Mouse (Mus musculus) left cerebral cortex, postnatal 4 days (tissue): ENCODE measurements around the gene 1700025C18Rik. TPM values are rescaled to one million over a fixed set of nuclear protein-coding genes. Genes with fewer than 3 reads are reported as not detected.

Source experiments
- DNase-seq: peaks from one replicate; pipeline ENCODE4 v3.0.0-alpha.2; 2022
- intact Hi-C: fragments of 180-260 bp; cut with DNase I; formaldehyde crosslinking; loops from one replicate; pipeline ENCODE4 v1.15.1; 2025
- total RNA-seq, 2 experiments: library from RNA; stranded (reverse); gene quantifications; 2 replicates each; pipeline ENCODE4 v1.2.3; 2021

Gene 1700025C18Rik
- total RNA-seq, 2 experiments from 2014 or later: not detected

DNA sequence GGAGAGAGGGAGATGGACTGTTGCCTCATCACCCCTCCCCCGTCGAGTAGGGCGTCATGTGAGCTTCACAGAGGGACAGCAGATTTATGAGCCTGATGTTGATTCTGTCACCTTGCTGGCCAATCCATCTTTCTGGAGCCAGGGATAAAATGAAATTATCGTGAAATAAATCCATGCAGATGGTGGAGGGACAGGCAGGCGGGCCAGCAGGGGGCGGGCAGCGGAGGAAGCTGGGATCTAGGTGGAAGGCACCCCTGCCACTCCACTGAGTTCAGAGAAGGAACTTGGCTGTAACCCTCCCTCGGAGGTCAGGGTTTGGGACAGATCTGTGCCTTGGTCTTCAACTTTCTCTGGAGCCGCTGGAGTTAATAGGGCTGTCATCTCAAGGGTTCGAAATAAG, 11.9 kb downstream of the 1700025C18Rik start:
- intact Hi-C loops: loop anchor here (5.0 to 10.0 kb wide), 4 partner anchors 154 to 406 kb away; partner anchors contain the start of gene Cdh22
- no peak for DNase-seq

DNA sequence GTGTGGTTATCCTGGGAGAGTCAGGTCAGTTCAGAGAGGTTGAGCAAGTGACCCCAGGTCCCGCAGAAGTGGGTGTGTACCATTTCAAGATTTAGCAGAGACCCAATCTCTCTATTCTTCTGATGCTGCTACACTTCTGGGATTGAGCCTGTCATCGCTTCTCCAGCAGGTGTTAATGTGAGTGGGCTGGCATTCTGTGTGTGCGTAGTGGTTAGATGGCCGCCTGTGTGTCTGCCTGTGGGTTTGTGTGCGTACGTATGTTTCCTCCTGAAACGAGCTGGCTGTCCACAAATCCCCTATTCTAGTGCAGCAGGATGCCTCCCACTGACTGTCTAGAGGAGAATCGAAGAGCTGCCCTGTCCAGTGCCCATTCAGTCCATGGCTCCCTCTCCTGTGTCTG, 12.5 kb downstream of the 1700025C18Rik start:
- DNase-seq: no peak
- intact Hi-C loops: loop anchor here (5.0 to 10.0 kb wide), 4 partner anchors 154 to 407 kb away; partner anchors contain the start of gene Cdh22

DNA sequence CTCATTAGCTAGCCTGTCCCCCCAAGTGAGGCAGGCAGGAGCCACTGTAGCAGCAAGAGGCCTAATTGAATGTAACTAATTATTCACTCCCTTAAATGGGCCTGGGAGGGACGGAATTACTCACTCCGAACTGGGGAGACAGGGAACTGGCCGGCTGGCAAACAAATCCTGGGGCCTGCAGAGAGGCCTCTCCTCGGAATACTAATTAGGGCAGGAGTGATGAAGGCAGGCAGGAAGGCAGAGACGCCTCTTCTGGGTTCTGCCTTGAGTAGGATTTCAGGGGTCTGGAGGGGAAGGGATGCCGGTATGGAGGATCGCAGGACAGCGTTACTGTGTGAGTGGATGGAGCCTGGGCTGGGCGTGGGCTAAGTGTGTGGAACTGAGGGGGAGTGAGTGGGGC, 13.5 kb downstream of the 1700025C18Rik start:
- intact Hi-C loops: loop anchor here (5.0 to 10.0 kb wide), 4 partner anchors 155 to 408 kb away; partner anchors contain the start of gene Cdh22
- DNase-seq: peak; percentile 46

DNA sequence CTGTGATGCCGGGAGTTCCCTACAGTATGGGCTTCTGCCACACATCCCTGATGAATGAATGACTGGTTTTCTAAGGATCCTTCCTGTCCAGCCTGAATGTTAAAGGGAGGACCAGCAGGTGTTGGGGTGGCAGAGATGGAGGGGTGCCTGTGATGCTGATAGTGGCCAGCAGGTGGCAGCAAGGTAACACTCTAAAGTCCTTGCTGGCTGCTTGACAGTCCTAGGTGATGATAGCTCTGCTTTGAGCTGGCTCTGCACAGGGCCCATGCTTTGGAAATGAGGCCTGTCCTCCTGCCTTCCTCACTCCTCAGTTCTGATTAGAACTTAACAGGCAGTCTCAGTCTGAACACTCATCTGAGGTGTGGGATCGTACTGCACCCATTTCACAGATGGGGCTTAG, 15.6 kb downstream of the 1700025C18Rik start:
- intact Hi-C loops: loop anchor here (2.0 to 10.0 kb wide), 5 partner anchors 157 to 410 kb away; partner anchors contain the start of gene Cdh22
- DNase-seq: peak; percentile 84

DNA sequence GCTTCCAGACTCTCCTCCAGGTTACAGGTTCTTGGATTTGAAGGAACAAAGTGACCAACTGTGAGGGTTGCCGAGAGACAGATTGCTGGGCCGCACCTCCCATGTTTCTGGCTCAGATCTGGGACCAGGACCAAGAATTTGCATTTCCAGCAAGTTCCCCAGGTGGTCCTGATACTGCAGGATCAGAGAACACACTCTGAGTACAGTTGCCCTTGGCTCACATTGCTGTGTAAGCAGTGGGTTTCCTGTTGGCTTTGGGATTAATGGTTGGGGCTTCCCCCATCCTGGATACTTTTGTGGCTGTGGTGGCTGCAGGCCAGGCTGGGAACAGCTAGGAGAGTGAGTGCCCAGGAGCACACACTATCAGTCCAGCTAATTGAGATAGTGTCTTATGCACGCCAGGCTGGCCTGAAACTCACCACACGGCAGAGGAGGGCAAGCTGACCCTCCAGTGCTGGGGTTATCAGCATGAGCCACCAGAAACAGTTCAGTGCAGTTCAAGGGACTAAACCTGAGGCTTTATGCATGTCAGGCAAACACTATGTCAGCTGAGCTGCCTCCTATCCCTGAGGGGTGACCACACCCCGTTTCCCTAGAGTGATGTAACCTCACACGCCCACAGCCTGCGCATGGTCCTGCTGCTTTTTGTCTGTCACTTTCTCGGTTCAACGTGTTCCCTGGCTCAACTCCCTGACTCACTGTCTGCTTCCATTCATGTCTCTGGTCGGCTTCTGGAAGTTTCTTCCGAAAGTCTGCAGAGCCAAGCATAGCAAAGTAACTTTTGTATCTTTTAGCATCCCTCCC, 16.3 kb downstream of the 1700025C18Rik start:
- peak; percentile 62 for DNase-seq
- intact Hi-C loops: loop anchor here (2.0 to 10.0 kb wide), 2 partner anchors 203 to 411 kb away; no protein-coding TSS in a partner anchor

DNA sequence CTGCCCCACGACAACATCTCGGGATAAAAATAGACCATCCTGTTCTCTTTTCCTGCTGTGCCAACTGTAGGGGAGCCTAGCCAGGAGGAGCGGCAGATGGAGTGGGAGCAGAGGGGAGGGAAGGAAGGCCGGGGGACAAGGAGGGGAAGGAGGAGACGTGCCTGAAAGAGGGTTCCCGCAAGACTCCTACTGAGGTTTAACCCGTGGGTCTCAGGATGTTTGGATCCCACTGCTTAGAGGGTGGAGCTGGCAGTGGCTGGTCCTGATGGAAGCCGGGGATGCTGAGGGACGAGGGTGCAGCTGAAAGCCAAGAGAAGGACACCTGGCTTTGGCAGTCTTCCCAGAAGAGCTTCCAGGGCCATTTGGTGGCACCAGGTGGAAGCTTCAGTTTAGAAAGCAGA, 17.2 kb downstream of the 1700025C18Rik start:
- intact Hi-C loops: loop anchor here (10.0 kb wide), 1 partner anchor 411 kb away; no protein-coding TSS in a partner anchor
- peak; percentile 72 for DNase-seq

DNA sequence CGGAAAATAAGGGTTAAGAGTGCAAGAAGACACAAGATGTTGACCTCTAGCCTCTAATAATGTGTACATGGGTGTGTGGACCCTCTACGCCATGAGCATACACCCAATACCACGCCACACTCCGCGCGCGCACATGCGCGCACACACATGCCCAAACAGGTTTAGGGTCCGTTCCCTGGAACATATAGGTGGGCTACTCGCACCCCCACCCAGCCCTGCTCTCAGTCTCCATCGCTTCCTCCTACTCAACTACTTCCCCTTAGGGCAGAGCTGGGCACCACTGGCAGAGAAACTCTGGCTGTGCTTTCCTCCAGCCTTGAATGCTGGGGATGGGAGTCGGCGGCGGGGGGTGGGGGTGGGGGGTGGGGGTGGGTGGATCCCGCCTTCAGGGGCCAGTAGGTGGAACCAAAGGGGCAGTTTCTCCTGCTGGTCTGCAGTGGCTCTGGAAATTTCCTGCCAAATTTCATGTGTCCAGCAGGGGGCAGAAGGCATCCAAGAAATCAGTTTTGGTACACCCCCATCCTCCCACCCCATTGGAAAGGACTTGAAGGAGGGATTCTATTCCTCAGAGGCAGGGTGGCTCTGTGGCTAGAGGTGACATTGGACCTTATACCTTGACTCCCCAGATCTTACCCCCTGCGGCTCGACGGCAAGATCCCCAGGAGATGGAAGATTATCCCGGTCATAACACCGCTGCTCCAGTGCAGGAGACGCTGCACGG, 20.3 kb downstream of the 1700025C18Rik start:
- intact Hi-C loops: loop anchor here (10.0 kb wide), 1 partner anchor 415 kb away; no protein-coding TSS in a partner anchor
- peak; percentile 82 for DNase-seq

DNA sequence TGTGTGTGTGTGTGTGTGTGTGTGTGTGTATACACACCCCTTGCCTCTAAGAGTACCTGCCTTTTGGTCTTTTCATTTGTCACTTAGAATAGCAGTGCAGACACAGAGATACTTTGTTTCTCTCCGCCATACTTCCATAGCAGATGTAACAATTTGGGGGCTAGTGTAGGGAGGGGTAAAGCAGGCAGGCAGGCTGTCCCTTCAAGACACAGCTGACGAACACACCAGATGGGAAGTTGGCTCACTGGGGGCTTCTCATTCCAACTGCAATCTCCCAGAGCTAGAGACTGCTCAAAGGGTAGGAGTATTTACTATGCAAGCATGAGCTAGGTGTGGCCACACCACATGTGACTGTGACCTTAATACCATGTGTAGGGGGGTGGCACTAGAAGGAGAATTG, 21.7 kb downstream of the 1700025C18Rik start:
- intact Hi-C loops: no loop called here
- no peak for DNase-seq

DNA sequence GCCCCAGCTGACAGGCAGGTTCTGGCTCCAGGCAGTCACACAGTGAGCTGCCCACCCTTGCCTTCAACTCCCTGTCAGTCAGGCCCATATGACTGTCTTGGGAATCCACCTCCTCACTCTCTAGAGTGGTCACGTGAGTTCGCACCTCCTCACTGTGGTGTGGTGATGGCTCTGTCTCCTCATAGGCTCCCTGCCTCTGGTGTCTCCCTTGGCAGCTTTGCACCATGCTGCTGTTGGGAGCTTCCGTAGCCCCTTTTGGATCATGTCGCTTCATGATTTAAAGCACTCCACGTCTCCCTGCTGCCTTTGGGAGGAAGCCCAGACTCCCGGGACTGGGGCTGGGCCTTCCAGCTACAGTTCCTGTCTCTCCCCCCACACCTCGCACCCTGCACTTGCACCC, 26.1 kb downstream of the 1700025C18Rik start:
- intact Hi-C loops: no loop called here
- no peak for DNase-seq

DNA sequence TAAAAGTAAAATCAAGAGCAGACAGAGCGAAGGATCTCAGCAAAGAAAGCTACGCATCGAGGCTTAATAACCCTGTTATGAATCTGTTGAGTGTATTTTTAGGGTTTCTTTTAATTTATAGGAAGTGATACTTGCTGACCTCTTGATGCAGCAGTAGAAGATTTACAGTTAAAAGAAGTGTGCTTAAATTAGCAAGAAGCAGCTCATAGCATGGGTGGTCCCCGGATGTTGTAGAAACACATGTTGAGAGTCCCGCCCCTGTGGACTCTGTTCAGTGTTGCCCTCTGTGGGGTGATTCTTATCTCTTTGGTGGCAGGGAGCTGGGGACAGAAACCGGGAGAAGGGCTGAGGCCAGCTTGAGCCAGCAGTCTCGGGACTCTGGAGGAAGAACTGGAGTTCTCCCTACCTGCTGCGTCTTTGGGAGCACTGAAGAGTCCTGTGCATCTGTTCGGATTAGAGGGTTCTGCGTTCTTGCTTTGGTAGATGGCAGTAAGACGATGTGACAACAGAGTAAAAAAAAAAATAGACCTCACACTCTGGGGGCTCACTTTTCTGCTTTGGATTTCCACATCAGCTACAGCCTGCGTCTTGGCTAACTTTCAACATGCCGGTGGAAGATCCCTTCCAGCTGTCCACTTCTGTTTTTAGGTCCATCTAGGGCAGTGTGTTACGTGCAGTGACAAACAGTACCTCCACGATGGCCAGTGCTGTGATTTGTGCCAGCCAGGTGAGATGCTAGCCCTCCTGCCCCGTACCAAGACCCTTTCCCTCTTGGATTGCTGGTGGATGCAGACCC, 28.7 kb downstream of the 1700025C18Rik start:
- intact Hi-C loops: no loop called here
- no peak for DNase-seq

DNA sequence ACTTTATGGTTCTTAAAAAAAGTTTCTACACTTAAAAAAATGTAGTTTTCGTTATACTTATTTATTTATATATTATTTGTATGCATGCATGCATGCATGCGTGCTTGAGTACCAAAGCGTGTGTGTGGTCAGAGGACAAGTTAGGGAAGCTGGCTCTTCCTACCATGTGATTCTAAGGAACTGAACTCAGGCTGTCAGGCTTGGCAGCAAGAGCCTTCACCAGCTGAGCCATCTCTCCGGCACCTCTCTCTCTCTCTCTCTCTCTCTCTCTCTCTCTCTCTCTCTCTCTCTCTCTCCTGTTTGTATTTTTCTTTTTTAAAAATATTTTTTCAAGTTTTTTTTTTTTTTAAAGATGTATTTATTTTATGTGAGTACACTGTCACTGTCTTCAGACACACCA, 30.6 kb downstream of the 1700025C18Rik start:
- DNase-seq: no peak
- intact Hi-C loops: no loop called here

DNA sequence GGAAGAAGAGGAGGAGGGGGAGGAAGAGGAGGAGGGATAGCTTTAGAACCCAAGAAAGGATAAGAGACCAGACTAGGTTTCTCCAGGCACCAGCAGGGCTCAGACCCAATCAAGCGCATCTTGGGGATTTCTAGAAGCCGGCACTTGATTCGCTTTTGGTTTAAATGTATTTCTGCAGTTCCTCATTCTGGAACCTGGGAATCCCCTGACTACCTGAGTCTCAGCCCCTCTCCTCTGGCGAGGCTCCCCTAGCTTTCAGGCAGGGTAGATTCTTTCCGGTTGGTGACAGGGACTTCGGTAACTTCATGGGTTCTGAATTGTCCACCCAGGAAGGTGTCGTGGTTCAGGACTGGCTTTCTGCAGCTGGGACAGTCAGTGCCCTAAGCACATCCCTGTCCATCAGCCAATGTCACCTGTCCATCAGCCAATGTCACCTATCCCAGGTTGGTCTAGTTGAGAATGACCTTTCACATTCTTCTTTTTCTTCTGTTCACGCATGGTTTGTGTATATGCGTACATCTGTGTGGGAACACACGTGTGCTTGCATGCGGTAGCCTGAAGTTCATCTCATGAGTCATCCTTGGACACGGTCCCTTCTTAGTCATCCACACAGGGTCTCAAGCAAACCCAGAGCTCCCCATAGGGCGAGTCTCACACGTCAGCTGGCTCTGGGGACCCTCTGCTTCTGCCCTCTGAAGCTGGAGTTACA, 34.0 kb downstream of the 1700025C18Rik start:
- intact Hi-C loops: no loop called here
- no peak for DNase-seq

DNA sequence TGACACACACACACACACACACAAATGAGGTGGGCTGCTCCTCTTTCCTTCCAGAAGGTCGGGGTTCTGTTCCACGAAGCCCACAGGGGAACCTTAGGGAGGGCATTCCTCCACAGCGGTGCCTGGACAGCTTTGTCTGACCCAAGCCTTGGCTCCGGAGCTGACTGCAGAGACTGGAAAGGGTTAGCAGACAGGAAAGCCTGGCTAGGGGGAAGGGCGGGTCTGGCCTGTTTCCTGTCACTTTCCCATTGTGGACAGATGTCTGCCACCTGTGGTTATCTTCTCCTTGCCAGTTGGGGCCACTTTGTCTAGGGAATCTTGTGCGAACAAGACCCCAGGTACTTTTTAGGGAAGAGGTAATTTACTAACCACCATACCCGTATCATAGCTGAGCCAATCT, 34.6 kb downstream of the 1700025C18Rik start:
- intact Hi-C loops: no loop called here

DNA sequence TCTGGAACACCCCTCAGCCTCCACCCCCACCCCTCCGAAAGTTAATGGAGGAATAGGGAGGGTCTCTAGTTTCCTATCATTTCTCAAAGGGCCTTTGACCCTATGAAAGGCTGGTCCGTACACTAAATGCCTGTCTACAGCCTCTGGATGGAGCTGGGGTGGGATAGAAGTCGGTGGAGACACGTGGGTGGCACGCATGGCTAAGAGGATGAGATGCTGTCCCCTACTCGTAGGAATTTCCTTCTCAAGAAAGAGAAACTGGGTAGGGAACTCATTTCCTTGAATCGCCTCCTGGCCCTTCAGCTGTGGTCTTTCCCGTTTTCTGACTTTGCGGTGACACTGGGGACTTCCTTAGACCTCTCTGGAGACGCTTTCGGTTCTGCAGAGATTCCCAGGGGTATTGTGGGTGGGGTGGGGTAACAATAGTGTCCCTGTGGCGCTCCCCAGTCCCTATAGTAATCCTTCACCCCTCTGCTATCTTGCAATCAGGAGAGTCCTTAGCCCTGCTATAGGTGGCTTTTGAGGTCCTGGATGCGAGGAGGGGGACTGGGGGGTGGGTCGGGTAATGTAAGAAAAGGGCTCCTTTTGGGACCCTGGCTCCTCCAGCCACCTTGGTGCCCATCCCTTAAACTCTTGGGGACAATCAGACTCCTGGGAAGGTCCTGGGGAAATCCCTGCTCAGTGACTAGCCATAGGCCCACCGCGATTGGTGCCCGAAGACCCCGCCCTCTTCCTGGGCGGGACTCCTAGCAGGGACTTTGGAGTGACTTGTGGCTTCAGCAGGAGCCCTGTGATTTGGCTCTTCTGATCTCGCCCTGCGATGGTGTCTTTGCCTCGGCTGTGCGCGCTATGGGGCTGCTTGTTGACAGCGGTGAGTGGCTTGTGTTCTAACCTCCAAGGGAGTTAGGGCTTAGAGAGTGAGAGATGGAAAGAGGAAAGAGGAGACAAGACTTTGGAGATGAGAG, 35.4 kb downstream of the 1700025C18Rik start, which contains the start of gene Cd40:
Gene Cd40 (plus strand): TSS at position 740 of the 965 bp plus-strand sequence.
- no peak for DNase-seq
- intact Hi-C loops: no loop called here

More for the DNA sequence above, 34.6 kb downstream of the 1700025C18Rik start:
- no peak for DNase-seq

DNA sequence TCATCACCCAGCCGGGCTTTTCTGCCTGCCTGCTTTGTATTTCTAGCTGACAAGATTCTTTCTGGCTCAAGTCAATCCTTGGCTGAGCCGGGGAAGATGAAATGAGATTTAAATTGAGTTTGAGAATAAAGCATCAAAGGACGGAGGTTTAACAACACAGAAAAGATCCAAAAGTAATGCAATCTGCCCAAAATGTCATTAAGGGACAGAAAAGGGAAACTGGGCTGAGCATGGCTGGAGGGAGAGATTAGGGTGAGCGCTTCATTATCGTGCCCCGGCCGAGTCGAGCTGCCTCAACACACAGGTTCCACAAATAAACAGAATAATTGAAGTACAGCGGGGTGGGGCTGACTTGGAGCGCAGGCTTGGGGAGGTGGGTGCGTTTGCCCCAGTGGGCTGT, 39.0 kb downstream of the 1700025C18Rik start:
- intact Hi-C loops: no loop called here
- DNase-seq: no peak

DNA sequence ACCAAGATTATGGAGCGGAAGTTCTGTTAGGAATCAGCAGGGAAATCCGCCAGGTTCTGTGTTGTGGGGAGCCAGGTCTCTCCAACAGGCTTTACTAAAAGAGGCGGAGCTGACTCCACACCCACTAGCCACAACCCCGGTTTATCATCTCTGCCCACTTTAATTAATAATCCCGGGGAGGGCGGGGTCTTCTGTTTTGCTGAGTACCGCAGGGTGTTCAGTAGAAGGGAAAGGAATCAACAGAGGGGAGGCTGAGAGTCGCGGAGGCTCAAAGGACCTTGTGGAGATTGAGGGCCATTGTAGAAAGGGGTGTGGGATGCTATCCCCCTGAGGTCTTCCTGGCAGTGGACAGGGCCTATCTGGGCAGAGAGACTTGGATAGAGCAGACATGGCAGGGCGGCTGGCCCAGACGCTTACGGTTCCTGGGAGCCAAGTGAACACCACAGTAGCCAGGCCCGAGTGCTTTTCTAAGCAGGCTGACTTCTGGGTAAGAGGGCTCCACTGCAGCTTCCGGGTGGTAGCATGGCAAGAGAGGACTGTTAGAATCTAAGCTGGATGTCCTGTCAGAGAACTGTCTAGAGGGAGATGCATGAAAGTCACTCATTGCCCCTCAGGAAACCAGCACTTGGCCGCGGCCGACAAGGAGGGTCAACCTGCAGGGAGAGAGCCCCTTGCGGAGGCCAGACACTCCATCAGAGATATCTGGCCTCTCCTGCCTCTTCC, 39.6 kb downstream of the 1700025C18Rik start:
- DNase-seq: peak; percentile 74
- intact Hi-C loops: no loop called here

DNA sequence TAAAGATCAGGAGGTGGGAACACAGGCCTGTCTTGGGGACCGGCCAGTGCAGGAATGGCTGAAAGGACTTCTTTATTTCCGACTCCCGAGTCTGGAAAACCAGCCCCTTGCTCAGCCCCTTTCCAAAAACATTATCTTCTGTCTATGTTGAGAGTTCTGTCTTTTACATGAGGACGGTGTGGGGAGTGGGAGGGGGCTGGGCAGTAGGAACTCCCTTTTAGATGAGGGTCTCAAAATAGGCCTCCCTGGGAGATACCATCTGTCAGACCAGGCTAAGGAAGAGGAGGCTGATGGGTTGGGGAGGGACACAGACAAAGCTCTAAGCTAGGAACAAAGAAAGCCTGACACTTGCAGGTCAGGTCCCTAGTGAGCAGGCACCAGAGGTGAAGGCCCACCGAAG, 41.5 kb downstream of the 1700025C18Rik start:
- intact Hi-C loops: no loop called here
- DNase-seq: no peak

DNA sequence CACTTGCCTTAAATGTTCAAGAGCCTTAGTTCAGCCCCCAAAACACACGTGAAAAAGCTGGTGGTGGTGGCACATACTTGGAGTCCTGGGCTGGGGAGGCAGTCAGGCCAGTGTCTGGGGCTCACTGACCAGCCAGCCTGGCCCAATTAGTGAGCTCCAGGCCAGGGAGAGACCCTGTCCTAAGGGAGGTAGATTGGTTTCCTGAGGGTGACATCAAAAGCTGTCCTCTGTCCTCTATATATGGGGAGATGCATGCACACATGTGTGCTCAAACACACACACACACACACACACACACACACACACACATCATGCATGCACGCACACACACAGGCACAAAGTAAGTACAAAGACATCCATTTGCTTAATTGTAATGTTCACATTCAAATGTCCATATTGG, 46.8 kb downstream of the 1700025C18Rik start:
- intact Hi-C loops: no loop called here
- DNase-seq: no peak
